Mouse (Mus musculus) embryonic fibroblast, embryonic 13.5 days (primary cell): Measurements from ENCODE around the gene Pde11a.

Experiments used
- CTCF ChIP-seq: IDR thresholded peaks from 2 replicates; pipeline ENCODE4 v1.5.1; 2011; ENCODE audit warnings: mild to moderate bottlenecking, control low read depth, low read length, moderate library complexity, borderline replicate concordance; ENCODE audit not compliant: insufficient read depth
- POLR2A ChIP-seq: IDR thresholded peaks from 2 replicates; pipeline ENCODE4 v1.6.1; 2011; ENCODE audit warnings: low read depth, mild to moderate bottlenecking, control low read depth, low read length, moderate library complexity

GRCm38 (mm10) chr2:76287671-76288070, 50.9 kb downstream of the Pde11a start:
- TF ChIP-seq POLR2A = no peak
- TF ChIP-seq CTCF = no peak
